Mouse (Mus musculus): ENCODE measurements at regions not wholly inside any gene's neighbourhood (a gene's known extent, or its start where the extent isn't known, plus 50 kb on each side); places are given as distances from the start of the nearest gene placed in this dataset.

- no peak for DNase-seq (ENCODE audit: low spot score)
Measured at GRCm38 (mm10) chr15:10838584-10839288, 113.4 kb upstream of the C1qtnf3 start.

GRCm38 (mm10) chr15:10840621-10841034 lies 111.5 kb upstream of the C1qtnf3 start:
- no peak for DNase-seq (ENCODE audit: low spot score)

- no peak for DNase-seq (ENCODE audit: low spot score)
Measured at GRCm38 (mm10) chr15:10843060-10843695, 109.0 kb upstream of the C1qtnf3 start.

GRCm38 (mm10) chr15:10846722-10847121 lies 105.4 kb upstream of the C1qtnf3 start:
- no peak for DNase-seq (ENCODE audit: low spot score)

GRCm38 (mm10) chr15:10864004-10864775 lies 87.9 kb upstream of the C1qtnf3 start:
- DNase-seq (ENCODE audit: low spot score) = no peak

GRCm38 (mm10) chr15:10865109-10865508 lies 87.0 kb upstream of the C1qtnf3 start:
- no peak for DNase-seq (ENCODE audit: low spot score)

- no peak for DNase-seq (ENCODE audit: low spot score)
Measured at GRCm38 (mm10) chr15:10866794-10867193, 85.3 kb upstream of the C1qtnf3 start.

- no peak for DNase-seq (ENCODE audit: low spot score)
Measured at GRCm38 (mm10) chr15:10868115-10868514, 84.0 kb upstream of the C1qtnf3 start.

- DNase-seq (ENCODE audit: low spot score) = peak; percentile 14
Measured at GRCm38 (mm10) chr15:10868716-10869585, 83.2 kb upstream of the C1qtnf3 start.

- no peak for DNase-seq (ENCODE audit: low spot score)
Measured at GRCm38 (mm10) chr15:10869879-10870278, 82.3 kb upstream of the C1qtnf3 start.

GRCm38 (mm10) chr15:10872322-10872967 lies 79.7 kb upstream of the C1qtnf3 start:
- DNase-seq (ENCODE audit: low spot score) = no peak

- DNase-seq (ENCODE audit: low spot score) = no peak
Measured at GRCm38 (mm10) chr15:10876328-10876727, 75.8 kb upstream of the C1qtnf3 start.

- no peak for DNase-seq (ENCODE audit: low spot score)
Measured at GRCm38 (mm10) chr15:10881726-10882125, 70.4 kb upstream of the C1qtnf3 start.

- DNase-seq (ENCODE audit: low spot score) = no peak
Measured at GRCm38 (mm10) chr15:10887990-10888389, 64.1 kb upstream of the C1qtnf3 start.

GRCm38 (mm10) chr15:10890220-10890921 lies 61.8 kb upstream of the C1qtnf3 start:
- peak; percentile 66 for DNase-seq (ENCODE audit: low spot score)

GRCm38 (mm10) chr15:10898309-10898708 lies 53.8 kb upstream of the C1qtnf3 start:
- no peak for DNase-seq (ENCODE audit: low spot score)

- DNase-seq (ENCODE audit: low spot score) = no peak
Measured at GRCm38 (mm10) chr15:10898715-10899486, 53.2 kb upstream of the C1qtnf3 start.

- no peak for DNase-seq (ENCODE audit: low spot score)
Measured at GRCm38 (mm10) chr15:10899904-10900303, 52.2 kb upstream of the C1qtnf3 start.

- DNase-seq (ENCODE audit: low spot score) = no peak
Measured at GRCm38 (mm10) chr15:10901075-10901474, 51.1 kb upstream of the C1qtnf3 start.

- DNase-seq (ENCODE audit: low spot score) = no peak
Measured at GRCm38 (mm10) chr15:10901745-10902262, 50.3 kb upstream of the C1qtnf3 start.

Data from testis, postnatal 14 days (tissue).